Mouse (Mus musculus) liver, embryonic 14.5 days (tissue): ENCODE data around the gene Hormad1. TPM values are rescaled to one million over a fixed set of nuclear protein-coding genes. Genes with fewer than 3 reads are reported as not detected.

ENCODE experiments used
- ATAC-seq: fragments of 200-750 bp; cut with Nextera tagmentation; 2 replicates; pipeline ENCODE4 v1.8.0; 2017; ENCODE audit warnings: moderate number of reproducible peaks, mild to moderate bottlenecking, moderate library complexity; ENCODE audit not compliant: insufficient read depth
- DNase-seq, 3 experiments: peaks; one replicate each; pipeline ENCODE4 v3.0.0-alpha.2; 2012 to 2013; ENCODE audit warnings: low read depth in 3 of 3, low spot score in 3 of 3
- H3K27ac ChIP-seq: fragments of 300-500 bp; sonication (generic); 2 replicates; pipeline ENCODE4 v1.5.1; 2014; ENCODE audit warnings: moderate library complexity, mild to moderate bottlenecking, control low read depth, inconsistent platforms
- H3K27me3 ChIP-seq: fragments of 300-500 bp; sonication (generic); 2 replicates; pipeline ENCODE4 v1.6.1; 2014; ENCODE audit warnings: mild to moderate bottlenecking, low read length, moderate library complexity; ENCODE audit not compliant: control insufficient read depth, insufficient read depth
- H3K36me3 ChIP-seq: fragments of 300-500 bp; sonication (generic); replicated peaks from 2 replicates; pipeline ENCODE4 v1.6.1; 2014; ENCODE audit warnings: low read depth; ENCODE audit not compliant: control insufficient read depth, insufficient read depth
- H3K4me1 ChIP-seq, 2 experiments: fragments of 200-500 bp in 1 of 2; fragments of 300-500 bp in 1 of 2; sonication (generic) in 1 of 2; replicated peaks; 2 replicates each; pipeline ENCODE4 v1.6.1; 2012 to 2014; ENCODE audit warnings: antibody characterized with exemption in 1 of 2, inconsistent platforms in 1 of 2, low read length in 1 of 2; ENCODE audit not compliant: control insufficient read depth in 2 of 2, insufficient read depth in 2 of 2
- H3K4me2 ChIP-seq: fragments of 300-500 bp; sonication (generic); 2 replicates; pipeline ENCODE4 v1.6.1; 2014; ENCODE audit warnings: low read depth, mild to moderate bottlenecking, control low read depth, moderate library complexity
- H3K4me3 ChIP-seq, 2 experiments: fragments of 200-500 bp in 1 of 2; fragments of 300-500 bp in 1 of 2; sonication (generic) in 1 of 2; 2 replicates each; pipeline ENCODE4 v1.5.1; 2012 to 2014; ENCODE audit warnings: low read depth in 2 of 2, low read length in 2 of 2, mild to moderate bottlenecking in 2 of 2, control low read depth in 1 of 2, inconsistent platforms in 1 of 2, moderate library complexity in 1 of 2; ENCODE audit not compliant: insufficient read depth in 1 of 2
- H3K9ac ChIP-seq: fragments of 300-500 bp; sonication (generic); replicated peaks from 2 replicates; pipeline ENCODE4 v1.6.1; 2014; ENCODE audit warnings: mild to moderate bottlenecking, control low read depth, moderate library complexity
- H3K9me3 ChIP-seq: fragments of 300-500 bp; sonication (generic); 2 replicates; pipeline ENCODE4 v1.6.1; 2016; ENCODE audit warnings: low read length, mixed read lengths; ENCODE audit not compliant: control insufficient read depth
- CTCF ChIP-seq: IDR thresholded peaks from 2 replicates; pipeline ENCODE4 v1.5.1; 2016; ENCODE audit warnings: antibody characterized with exemption, low read depth, control low read depth
- EP300 ChIP-seq: IDR thresholded peaks from 2 replicates; pipeline ENCODE4 v1.6.1; 2016; ENCODE audit warnings: antibody characterized with exemption, low read depth
- WGBS: fragments of 180-500 bp; shearing (Covaris S2); extraction: QIAGEN DNeasy Blood & Tissue Kit; methylation state at CpG from one replicate; pipeline ENCODE4 v1.1.7; 2014; ENCODE audit not compliant: insufficient replicate concordance; 5-methylcytosine and 5-hydroxymethylcytosine counted together
- polyA plus RNA-seq, 2 experiments: library from polyadenylated mRNA; depleted of rRNA in 1 of 2; stranded (reverse) in 1 of 2; unstranded in 1 of 2; fragments of >200 nt; fragmentation: Nextera tagmentation in 1 of 2; extraction: Ambion mirVana in 1 of 2; gene quantifications; 2 replicates each; pipeline versions ENCODE4 v1.2.1 to v1.2.3; 2012 to 2014

The Hormad1 gene
- polyA plus RNA-seq, 2 experiments, result 0.06 TPM; not detected in 1

DNA sequence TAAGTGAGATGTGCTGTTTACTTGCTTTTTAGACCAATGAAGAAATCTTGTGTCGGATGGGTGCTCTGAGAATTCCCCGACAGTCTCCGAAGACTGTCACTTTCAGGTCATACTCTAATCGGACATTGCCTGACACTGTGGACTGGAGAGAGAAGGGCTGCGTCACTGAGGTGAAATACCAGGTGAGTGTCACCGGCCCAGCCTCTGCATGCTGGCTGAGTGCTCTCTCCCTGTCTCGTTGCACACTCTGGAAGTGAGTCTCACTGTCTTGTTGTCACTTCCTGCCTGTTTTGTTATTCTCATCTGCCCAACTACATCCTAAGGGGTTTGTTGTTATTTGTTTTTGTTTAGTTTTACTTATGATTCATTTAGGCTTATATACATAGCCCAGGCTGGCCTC, 16.5 kb upstream of the Hormad1 start:
- H3K9ac ChIP-seq, result no peak overlapping the region
- H3K9me3 ChIP-seq, result no peaks in the 10 kb centered on the region
- ATAC-seq (no peak), DNase-seq (no peak)
- no peaks in the 10 kb centered on the region for H3K4me1 ChIP-seq
- no peak overlapping the region for H3K4me3 ChIP-seq
- no peak for TF ChIP-seq EP300
- TF ChIP-seq CTCF, result no peak
- no peaks in the 10 kb centered on the region for H3K36me3 ChIP-seq
- WGBS, result 64% methylated on average over 7 of the region's 7 CpGs
- no peak overlapping the region for H3K27ac ChIP-seq
- no peak overlapping the region for H3K4me2 ChIP-seq
- no peaks in the 10 kb centered on the region; the same call in 1 of the 2 replicates for H3K27me3 ChIP-seq

DNA sequence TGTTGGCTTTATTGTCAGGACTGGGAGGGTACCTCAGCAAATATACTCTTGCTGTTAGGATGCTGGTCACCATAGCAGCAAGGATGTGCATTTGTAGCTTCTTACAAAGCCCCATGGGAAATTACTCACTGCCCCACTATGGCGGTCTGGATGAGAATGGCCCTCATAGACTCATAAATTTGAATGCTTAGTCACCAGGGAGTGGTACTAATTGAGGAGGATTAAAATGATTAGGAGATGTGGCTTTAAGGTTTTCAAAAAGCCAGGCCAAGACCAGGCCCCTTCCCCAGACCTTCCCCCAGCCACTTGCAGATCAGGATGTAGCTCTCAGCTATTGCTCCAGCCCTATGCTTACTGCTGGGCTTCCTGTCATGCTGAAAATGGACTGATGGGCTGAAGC, 9.3 kb upstream of the Hormad1 start:
- 67% methylated on average over 1 of the region's 1 CpGs for WGBS
- DNase-seq, result no peak
- no peak overlapping the region for H3K4me2 ChIP-seq
- no peak overlapping the region for H3K27ac ChIP-seq
- no peaks in the 10 kb centered on the region for H3K9me3 ChIP-seq
- H3K4me1 ChIP-seq, result peaks cover 0 to 3% of the 10 kb centered on the region in 2 experiments; a peak in 2 of 4 replicates
- no peak for ATAC-seq
- no peaks in the 10 kb centered on the region for H3K36me3 ChIP-seq
- no peaks in the 10 kb centered on the region; the same call in 1 of the 2 replicates for H3K27me3 ChIP-seq
- no peak overlapping the region for H3K9ac ChIP-seq
- no peak for TF ChIP-seq CTCF
- TF ChIP-seq EP300, result no peak
- H3K4me3 ChIP-seq, result no peak overlapping the region

DNA sequence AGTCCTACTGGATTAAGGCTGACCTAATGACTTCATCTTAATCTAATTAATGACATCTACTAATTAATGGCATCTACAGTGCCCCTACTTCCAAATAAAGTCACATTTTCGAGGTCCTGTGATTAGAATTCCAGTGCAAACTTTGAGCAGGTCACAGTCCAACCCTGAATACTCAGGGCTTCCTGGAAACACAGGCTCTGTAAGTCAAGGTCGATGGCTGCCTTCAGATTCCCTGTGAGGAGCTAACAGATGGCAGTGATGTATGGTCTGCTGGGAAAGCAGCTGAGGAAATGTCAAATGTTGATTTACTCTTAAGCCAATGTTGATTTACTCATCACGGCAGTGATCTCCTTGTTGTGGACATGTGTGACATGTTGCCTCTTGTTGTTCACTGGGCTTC, 5.5 kb upstream of the Hormad1 start:
- ATAC-seq (no peak), DNase-seq (no peak)
- Histone ChIP-seq H3K4me2 (no peak overlapping the region), H3K36me3 (no peaks in the 10 kb centered on the region), H3K4me1 (peaks cover 0 to 3% of the 10 kb centered on the region in 2 experiments; a peak in 2 of 4 replicates), H3K9ac (no peak overlapping the region), H3K9me3 (no peaks in the 10 kb centered on the region), H3K27ac (no peak overlapping the region), H3K4me3 (no peak overlapping the region), H3K27me3 (no peaks in the 10 kb centered on the region)
- TF ChIP-seq CTCF (no peak), EP300 (no peak)
- 43% methylated on average over 3 of the region's 3 CpGs for WGBS

DNA sequence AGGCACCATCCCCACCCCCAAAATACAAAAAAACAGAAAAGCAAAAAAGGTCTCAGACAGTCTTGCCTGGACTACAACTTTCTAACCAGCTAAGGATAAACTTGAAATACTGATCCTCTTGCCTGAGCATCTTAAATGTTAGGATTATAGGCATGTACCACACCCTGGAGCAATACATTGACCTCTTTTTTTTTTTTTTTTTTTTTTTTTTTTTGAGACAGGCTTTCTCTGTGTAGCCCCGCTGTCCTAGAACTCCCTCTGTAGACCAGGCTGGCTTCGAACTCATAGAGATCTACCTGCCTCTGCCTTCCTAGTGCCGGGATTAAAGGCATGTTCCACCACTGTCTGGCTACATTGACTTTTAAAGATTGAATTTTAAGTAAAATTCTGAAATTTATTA, 1.3 kb downstream of the Hormad1 start:
- Histone ChIP-seq H3K4me2 (no peak overlapping the region), H3K27ac (no peak overlapping the region), H3K27me3 (no peaks in the 10 kb centered on the region; the same call in 1 of the 2 replicates), H3K4me1 (no peaks in the 10 kb centered on the region), H3K9me3 (no peaks in the 10 kb centered on the region), H3K9ac (no peak overlapping the region), H3K36me3 (no peaks in the 10 kb centered on the region), H3K4me3 (no peak overlapping the region)
- WGBS, result 72% methylated on average over 3 of the region's 3 CpGs
- TF ChIP-seq CTCF (no peak), EP300 (no peak)
- ATAC-seq (no peak), DNase-seq (no peak)

DNA sequence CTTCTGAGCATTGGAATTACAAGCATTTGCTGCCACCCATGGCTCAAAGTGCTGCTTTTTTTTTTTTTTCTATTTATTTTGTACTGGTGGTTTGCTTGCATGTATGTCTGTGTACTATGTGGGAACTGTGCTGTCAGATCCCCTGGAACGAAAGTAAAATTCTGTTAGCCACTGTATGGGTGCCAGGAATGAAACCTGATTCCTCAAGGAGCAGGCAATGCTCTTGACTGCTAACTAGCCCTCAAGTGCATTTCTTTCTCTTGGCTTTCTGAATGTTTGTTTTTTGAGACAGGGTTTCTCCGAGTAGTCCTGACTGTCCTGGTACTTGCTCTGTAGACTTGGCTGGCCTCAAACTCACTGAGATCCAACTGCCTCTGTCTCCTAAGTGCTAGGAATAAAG, 2.3 kb downstream of the Hormad1 start:
- 0 out of 2 replicates have a peak overlapping the region, but pooled peaks have one; percentile 9 for H3K9ac ChIP-seq
- no peak overlapping the region for H3K27ac ChIP-seq
- H3K4me3 ChIP-seq, result no peak overlapping the region
- DNase-seq (no peak), ATAC-seq (no peak)
- no peaks in the 10 kb centered on the region for H3K9me3 ChIP-seq
- H3K4me2 ChIP-seq, result no peak overlapping the region
- no peaks in the 10 kb centered on the region for H3K4me1 ChIP-seq
- H3K27me3 ChIP-seq, result no peaks in the 10 kb centered on the region; the same call in 1 of the 2 replicates
- H3K36me3 ChIP-seq, result no peaks in the 10 kb centered on the region
- 66% methylated on average over 2 of the region's 2 CpGs for WGBS
- TF ChIP-seq EP300, result no peak
- no peak for TF ChIP-seq CTCF
